Mouse (Mus musculus): ENCODE measurements around the gene Klf13.

DNA sequence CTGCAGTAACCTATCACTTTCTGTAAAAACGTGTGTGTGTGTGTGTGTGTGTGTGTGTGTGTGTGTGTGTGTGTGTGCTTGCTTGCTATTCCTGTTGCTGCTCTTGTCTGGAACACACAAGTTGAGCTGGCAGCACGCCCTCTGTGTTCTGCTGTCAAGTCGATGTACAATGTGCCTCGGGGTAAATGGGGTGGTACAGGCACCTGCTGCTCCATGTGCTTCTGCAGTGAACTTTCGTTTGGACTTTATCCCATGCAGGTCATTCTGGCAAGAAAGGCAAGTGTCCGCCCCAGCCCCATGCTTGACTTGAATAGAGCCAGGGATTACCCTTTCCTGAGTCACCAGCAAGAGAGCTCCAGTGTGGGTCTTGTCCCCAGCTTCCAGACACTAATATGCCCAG is 21.0 kb downstream of the Klf13 start:
- TF ChIP-seq CTCF (IDR thresholded peaks at IDR 0.05; ENCODE audit: low read depth): no peak
- no peak for TF ChIP-seq EP300 (IDR thresholded peaks at IDR 0.05; ENCODE audit: low read depth)

Data from liver, embryonic 14.5 days (tissue).